Mouse (Mus musculus) liver, embryonic 15.5 days (tissue): ENCODE results near the gene Timmdc1. TPM values are rescaled to one million over a fixed set of nuclear protein-coding genes. Genes with fewer than 3 reads are reported as not detected.
"Not testable (repeated sequence)": the region's sequence is repeated elsewhere in the genome, so short reads cannot be mapped to it uniquely, and the experiment has no call there.

ENCODE experiments used
- ATAC-seq: fragments of 200-750 bp; cut with Nextera tagmentation; 2 replicates; pipeline ENCODE4 v1.8.0; 2017; ENCODE audit warnings: moderate number of reproducible peaks, mild to moderate bottlenecking, moderate library complexity; ENCODE audit not compliant: insufficient read depth
- H3K27ac ChIP-seq: fragments of 300-500 bp; sonication (generic); replicated peaks from 2 replicates; pipeline ENCODE4 v1.5.1; 2015; ENCODE audit warnings: mild to moderate bottlenecking, inconsistent platforms
- H3K27me3 ChIP-seq: fragments of 300-500 bp; sonication (generic); 2 replicates; pipeline ENCODE4 v1.6.1; 2015; ENCODE audit warnings: mild to moderate bottlenecking, inconsistent platforms
- H3K36me3 ChIP-seq: fragments of 300-500 bp; sonication (generic); replicated peaks from 2 replicates; pipeline ENCODE4 v1.6.1; 2015; ENCODE audit warnings: moderate library complexity, mild to moderate bottlenecking, inconsistent platforms
- H3K4me1 ChIP-seq: fragments of 300-500 bp; sonication (generic); replicated peaks from 2 replicates; pipeline ENCODE4 v1.6.1; 2015; ENCODE audit warnings: inconsistent platforms
- H3K4me2 ChIP-seq: fragments of 300-500 bp; sonication (generic); 2 replicates; pipeline ENCODE4 v1.6.1; 2015; ENCODE audit warnings: moderate library complexity, mild to moderate bottlenecking, inconsistent platforms
- H3K4me3 ChIP-seq: fragments of 300-500 bp; sonication (generic); replicated peaks from 2 replicates; pipeline ENCODE4 v1.5.1; 2015; ENCODE audit warnings: mild to moderate bottlenecking, inconsistent platforms
- H3K9ac ChIP-seq: fragments of 300-500 bp; sonication (generic); 2 replicates; pipeline ENCODE4 v1.6.1; 2015; ENCODE audit warnings: moderate library complexity, mild to moderate bottlenecking, inconsistent platforms
- H3K9me3 ChIP-seq: fragments of 300-500 bp; sonication (generic); replicated peaks from 2 replicates; pipeline ENCODE4 v1.6.1; 2016; ENCODE audit warnings: inconsistent platforms
- WGBS: fragments of 180-500 bp; shearing (Covaris S2); methylation state at CpG from one replicate; pipeline ENCODE4 v1.1.7; 2015; ENCODE audit warnings: mixed read lengths; ENCODE audit not compliant: insufficient replicate concordance; 5-methylcytosine and 5-hydroxymethylcytosine counted together
- polyA plus RNA-seq: library from polyadenylated mRNA; unstranded; fragments of >200 nt; fragmentation: Nextera tagmentation; extraction: Ambion mirVana; gene quantifications from 2 replicates; pipeline ENCODE4 v1.2.1, GENCODE M21; 2015

The Timmdc1 gene
- polyA plus RNA-seq, 1 experiment from 2014 or later: 12.4 TPM

- ATAC-seq: no peak
- Histone ChIP-seq H3K27me3 (no peaks in the 10 kb centered on the region), H3K36me3 (peaks cover 6% of the 10 kb centered on the region), H3K9me3 (no peaks in the 10 kb centered on the region), H3K27ac (no peak overlapping the region), H3K4me1 (no peaks in the 10 kb centered on the region), H3K4me3 (no peak overlapping the region), H3K9ac (no peak overlapping the region), H3K4me2 (no peak overlapping the region)
- 66% methylated on average over 3 of the region's 3 CpGs for WGBS
Observed at GRCm38 (mm10) chr16:38492551-38492950, 29.9 kb downstream of the Timmdc1 start.

- H3K4me3 ChIP-seq: peak overlapping the region; percentile 36
- H3K9me3 ChIP-seq: no peaks in the 10 kb centered on the region
- ATAC-seq: no peak
- H3K27me3 ChIP-seq: peaks cover 41% of the 10 kb centered on the region
- H3K9ac ChIP-seq: no peak overlapping the region; the same call in 1 of the 2 replicates
- 18% methylated on average over 42 of the region's 42 CpGs for WGBS
- H3K36me3 ChIP-seq: no peaks in the 10 kb centered on the region
- peaks cover 34% of the 10 kb centered on the region for H3K4me1 ChIP-seq
- H3K27ac ChIP-seq: no peak overlapping the region
- H3K4me2 ChIP-seq: peak overlapping the region; percentile 67
Observed at GRCm38 (mm10) chr16:38483582-38484309, 38.7 kb downstream of the Timmdc1 start.

- H3K4me1 ChIP-seq: peaks cover 34% of the 10 kb centered on the region
- H3K9ac ChIP-seq: no peak overlapping the region; the same call in 1 of the 2 replicates
- 18% methylated on average over 32 of the region's 32 CpGs for WGBS
- peaks cover 41% of the 10 kb centered on the region for H3K27me3 ChIP-seq
- H3K9me3 ChIP-seq: no peaks in the 10 kb centered on the region
- ATAC-seq: no peak
- H3K36me3 ChIP-seq: no peaks in the 10 kb centered on the region
- peak overlapping the region; percentile 67 for H3K4me2 ChIP-seq
- H3K4me3 ChIP-seq: peak overlapping the region; percentile 36
- no peak overlapping the region for H3K27ac ChIP-seq
Observed at GRCm38 (mm10) chr16:38482780-38483562, 39.5 kb downstream of the Timmdc1 start.

- H3K4me1 ChIP-seq: peaks cover 44% of the 10 kb centered on the region
- 34% methylated on average over 4 of the region's 4 CpGs for WGBS
- H3K4me2 ChIP-seq: peak overlapping the region; percentile 41
- no peak overlapping the region; the same call in 1 of the 2 replicates for H3K27ac ChIP-seq
- no peak overlapping the region for H3K9ac ChIP-seq
- no peak overlapping the region for H3K4me3 ChIP-seq
- ATAC-seq: 0 out of 2 replicates have a peak, but pooled peaks have one; percentile 41
- peaks cover 39% of the 10 kb centered on the region for H3K27me3 ChIP-seq
- H3K36me3 ChIP-seq: no peaks in the 10 kb centered on the region
- no peaks in the 10 kb centered on the region for H3K9me3 ChIP-seq
Observed at GRCm38 (mm10) chr16:38481327-38481726, 41.1 kb downstream of the Timmdc1 start.

- Histone ChIP-seq H3K4me2 (no peak overlapping the region), H3K9me3 (no peaks in the 10 kb centered on the region), H3K4me1 (peaks cover 56% of the 10 kb centered on the region), H3K27me3 (peaks cover 11% of the 10 kb centered on the region), H3K4me3 (no peak overlapping the region), H3K9ac (no peak overlapping the region), H3K36me3 (no peaks in the 10 kb centered on the region), H3K27ac (no peak overlapping the region)
- no peak for ATAC-seq
- whole genome bisulfite sequencing: 83% methylated on average over 3 of the region's 3 CpGs
Observed at GRCm38 (mm10) chr16:38478296-38478695, 44.2 kb downstream of the Timmdc1 start.

- 0 out of 2 replicates have a peak overlapping the region, but pooled peaks have one; percentile 51 for H3K9ac ChIP-seq
- H3K9me3 ChIP-seq, H3K36me3 ChIP-seq, H3K27ac ChIP-seq, H3K27me3 ChIP-seq, ATAC-seq: not testable (repeated sequence)
- peaks cover 56% of the 10 kb centered on the region for H3K4me1 ChIP-seq
- 53% methylated on average over 14 of the region's 14 CpGs for WGBS
- H3K4me3 ChIP-seq: peak overlapping the region; percentile 59
- H3K4me2 ChIP-seq: peak overlapping the region; percentile 88
Observed at GRCm38 (mm10) chr16:38477241-38477608, 45.2 kb downstream of the Timmdc1 start.

GRCm38 (mm10) chr16:38476312-38477240 lies 45.9 kb downstream of the Timmdc1 start:
- Histone ChIP-seq H3K9me3 (no peaks in the 10 kb centered on the region), H3K4me1 (peaks cover 56% of the 10 kb centered on the region), H3K9ac (peak overlapping the region; percentile 51), H3K4me3 (peak overlapping the region; percentile 59), H3K27me3 (no peaks in the 10 kb centered on the region), H3K36me3 (no peaks in the 10 kb centered on the region), H3K4me2 (peak overlapping the region; percentile 88), H3K27ac (peak overlapping the region; percentile 53; the same call in 1 of the 2 replicates)
- ATAC-seq: peak; percentile 30; the same call in 1 of the 2 replicates
- WGBS: 8% methylated on average over 34 of the region's 34 CpGs

- no peak overlapping the region for H3K27ac ChIP-seq
- H3K9ac ChIP-seq: peak overlapping the region; percentile 51; the same call in 1 of the 2 replicates
- H3K27me3 ChIP-seq: no peaks in the 10 kb centered on the region
- 32% methylated on average over 4 of the region's 4 CpGs for WGBS
- H3K36me3 ChIP-seq: no peaks in the 10 kb centered on the region
- H3K9me3 ChIP-seq: no peaks in the 10 kb centered on the region
- H3K4me1 ChIP-seq: peaks cover 49% of the 10 kb centered on the region
- H3K4me2 ChIP-seq: peak overlapping the region; percentile 88
- no peak for ATAC-seq
- peak overlapping the region; percentile 59; the same call in 1 of the 2 replicates for H3K4me3 ChIP-seq
Observed at GRCm38 (mm10) chr16:38475681-38476311, 46.7 kb downstream of the Timmdc1 start.

GRCm38 (mm10) chr16:38474677-38475286 lies 47.7 kb downstream of the Timmdc1 start:
- Histone ChIP-seq H3K4me1 (peaks cover 45% of the 10 kb centered on the region), H3K36me3 (no peaks in the 10 kb centered on the region), H3K4me2 (no peak overlapping the region), H3K9ac (no peak overlapping the region), H3K27ac (no peak overlapping the region), H3K9me3 (no peaks in the 10 kb centered on the region), H3K4me3 (no peak overlapping the region), H3K27me3 (no peaks in the 10 kb centered on the region)
- no peak for ATAC-seq
- WGBS: 57% methylated on average over 9 of the region's 9 CpGs

GRCm38 (mm10) chr16:38473661-38474060 lies 48.8 kb downstream of the Timmdc1 start:
- H3K36me3 ChIP-seq: no peaks in the 10 kb centered on the region
- no peak for ATAC-seq

More at GRCm38 (mm10) chr16:38473661-38474060, 48.8 kb downstream of the Timmdc1 start:
- Histone ChIP-seq H3K27ac (no peak overlapping the region), H3K4me1 (peaks cover 48% of the 10 kb centered on the region), H3K4me2 (no peak overlapping the region), H3K27me3 (no peaks in the 10 kb centered on the region), H3K4me3 (no peak overlapping the region), H3K9me3 (no peaks in the 10 kb centered on the region), H3K9ac (no peak overlapping the region)
- 29% methylated on average over 5 of the region's 5 CpGs for WGBS
